Comparison of ENCODE assay signal across 12 mouse cellular contexts in the genomic region with DNA sequence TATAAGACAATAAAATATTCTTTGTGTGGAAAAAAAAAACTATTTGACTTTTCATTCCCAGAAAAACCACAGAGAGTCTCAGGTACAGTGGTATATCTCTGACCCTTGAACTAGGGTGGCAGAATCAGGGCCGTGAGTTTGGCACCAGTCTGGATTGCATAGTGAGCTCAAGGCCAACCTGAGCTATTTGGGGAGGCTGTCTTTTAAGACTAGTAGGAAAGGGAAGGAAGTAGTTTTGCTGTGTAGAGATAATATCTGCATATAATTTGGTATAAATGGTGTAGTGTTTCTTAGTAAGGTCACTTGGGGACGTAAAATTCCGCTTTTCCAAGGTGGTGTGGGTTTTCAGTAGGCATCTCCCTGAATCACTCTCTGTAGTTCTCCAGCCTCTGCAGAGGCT.
"Had no signal": no experiment of that assay in that cellular context is flagged by ENCODE, and none has a peak within 500 bp of the region (broad histone marks: within the 10 kb centered on the region; RNA-seq: fewer than 3 reads in every experiment).

No protein-coding gene starts in this region.

- H3K9me3 ChIP-seq: liver, embryonic 15.5 days; stomach, embryonic 15.5 days had no signal

- DNase-seq: kidney, postnatal 10 days; kidney, postnatal 4 days; lung, adult 2 months; lung, postnatal 36 days; right cerebral cortex, postnatal 14 days had no signal

- H3K27ac ChIP-seq: layer of hippocampus, adult 2 months; liver, embryonic 15.5 days; stomach, embryonic 15.5 days had no signal

- H3K27me3 ChIP-seq: liver, embryonic 15.5 days; stomach, embryonic 15.5 days had no signal

- ATAC-seq: lung, postnatal 0 days; midbrain, embryonic 16.5 days had no signal

- H3K9ac ChIP-seq: liver, embryonic 15.5 days; stomach, embryonic 15.5 days had no signal

- H3K36me3 ChIP-seq: stomach, embryonic 15.5 days had no signal

- H3K4me2 ChIP-seq: liver, embryonic 11.5 days; liver, embryonic 15.5 days; midbrain, embryonic 11.5 days; stomach, embryonic 15.5 days had no signal

- H3K4me3 ChIP-seq: layer of hippocampus, adult 2 months; liver, embryonic 15.5 days; stomach, embryonic 15.5 days had no signal
